Mouse (Mus musculus): ENCODE data around the gene Nlrp9a.
"Not testable (repeated sequence)": the region's sequence is repeated elsewhere in the genome, so short reads cannot be mapped to it uniquely, and the experiment has no call there.

Gene Nlrp9a

DNA sequence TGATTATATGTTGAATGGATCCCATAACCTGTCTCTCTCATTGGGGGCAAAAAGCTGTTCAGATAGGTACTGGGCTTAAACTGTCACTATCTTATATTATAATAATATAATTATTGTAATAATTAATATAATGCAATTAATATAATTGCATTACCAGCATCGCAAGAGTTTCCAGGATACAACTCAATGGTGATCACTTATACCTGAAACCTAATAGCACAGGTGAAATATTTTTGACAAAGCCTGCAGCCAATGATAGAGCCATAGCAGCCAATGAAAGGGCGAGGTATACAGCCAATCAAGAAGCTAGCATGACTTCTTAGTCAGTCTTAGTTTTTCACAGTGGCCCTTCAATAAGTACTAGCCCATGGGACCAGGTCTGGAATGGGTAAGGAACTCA is at the start of gene Nlrp9a:
Nlrp9a (plus strand) TSS at position 301 of the 400 bp plus-strand sequence.
- DNase-seq (ENCODE audit: low spot score in 2 of 2), result not testable (repeated sequence)

DNA sequence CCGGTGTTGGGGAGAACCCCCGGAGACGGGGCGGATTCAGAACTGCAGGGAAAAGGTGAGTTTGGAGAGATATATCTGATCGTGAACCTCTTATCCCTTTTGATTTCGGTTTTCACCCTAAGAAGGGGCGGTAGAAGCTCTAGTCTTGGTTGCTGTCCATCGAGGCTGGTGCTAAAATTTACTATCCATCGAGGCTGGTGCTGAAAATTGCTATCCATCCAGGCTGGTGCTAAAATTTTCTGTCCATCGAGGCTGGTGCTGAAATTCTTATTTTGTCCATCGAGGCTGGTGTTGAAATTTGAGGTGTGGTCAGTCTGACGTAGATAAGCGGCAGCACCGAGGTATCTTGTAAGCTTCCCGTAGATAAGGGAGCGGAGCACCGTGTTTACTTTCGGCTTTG is 45.3 kb upstream of the Nlrp9a start:
- not testable (repeated sequence) for DNase-seq (ENCODE audit: low spot score in 2 of 2)

DNA sequence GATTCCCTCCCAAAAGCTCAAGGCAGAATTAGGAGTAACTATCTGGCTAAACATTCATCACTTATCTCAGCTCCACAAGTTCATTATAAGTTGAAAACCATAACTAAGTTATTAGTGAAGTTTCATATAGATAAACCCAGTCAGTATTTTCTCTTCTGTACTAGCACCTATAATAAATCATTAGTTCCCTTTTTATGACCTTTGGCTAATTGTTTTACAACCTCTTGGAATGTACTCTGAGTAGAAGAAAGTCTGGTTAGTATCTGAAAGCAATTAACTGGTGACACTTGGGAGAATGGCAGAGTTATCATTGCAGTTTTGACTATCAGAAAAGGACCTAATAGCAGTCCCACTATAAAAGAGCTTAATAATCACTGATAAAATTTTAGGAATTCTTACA is 54.3 kb downstream of the Nlrp9a start:
- no peak for DNase-seq (ENCODE audit: low spot score in 2 of 2)

DNA sequence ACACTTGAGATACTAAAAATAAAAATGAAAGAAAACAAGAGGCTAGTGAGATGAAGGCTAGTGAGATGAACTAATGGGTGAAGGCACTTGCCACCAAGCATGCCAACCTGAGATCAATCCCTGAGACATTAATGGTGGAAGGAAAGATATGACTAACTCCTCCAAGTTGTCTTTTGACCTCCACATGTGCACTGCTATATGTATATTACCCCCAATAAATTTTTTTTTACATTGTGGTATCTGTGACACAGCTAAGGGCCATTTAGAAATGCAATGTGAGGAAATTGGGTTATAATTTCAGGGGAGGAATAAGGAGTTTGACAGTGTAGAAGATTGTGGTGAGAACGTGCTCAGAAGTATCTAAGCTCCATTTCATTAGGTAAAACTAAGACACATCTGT is 55.0 kb downstream of the Nlrp9a start:
- no peak for DNase-seq (ENCODE audit: low spot score in 2 of 2)

DNA sequence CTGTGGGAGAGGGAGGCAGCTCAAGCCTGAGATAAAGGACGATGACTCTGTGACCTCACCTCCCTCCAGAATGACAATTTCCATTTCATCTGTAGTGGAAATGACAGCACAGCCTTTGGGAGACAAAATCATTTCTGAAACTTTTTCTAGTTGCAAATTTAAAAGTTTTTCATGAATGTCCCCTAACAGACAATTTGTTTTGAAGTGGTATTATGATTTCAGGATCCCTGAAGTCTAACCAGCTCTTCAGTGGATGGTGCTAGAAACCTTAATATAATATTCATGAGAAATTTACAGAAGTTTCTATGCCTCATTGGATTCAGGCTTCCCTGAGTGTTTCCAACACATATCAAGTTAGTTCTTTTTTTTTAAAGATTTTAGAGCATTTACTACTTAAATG is 83.5 kb downstream of the Nlrp9a start, which contains the start of gene Vmn1r185:
Vmn1r185 (minus strand) TSS at position 101 of the 400 bp plus-strand sequence.
- DNase-seq (ENCODE audit: low spot score in 2 of 2), result not testable (repeated sequence)

All from cerebellum, postnatal 4 days (tissue).